ENCODE assay signal across 17 mouse cellular contexts in genomic region chr10:59565995-59566410, GRCm38 (mm10). TPM values are rescaled to one million over a fixed set of nuclear protein-coding genes. Genes with fewer than 3 reads are reported as not detected.
DNase-seq lines count a peak whose midpoint lies in the region; ATAC-seq and TF ChIP-seq lines count a peak whose summit lies in the region.
"Had no signal": no experiment of that assay in that cellular context is flagged by ENCODE, and none has a peak within 500 bp of the region (broad histone marks: within the 10 kb centered on the region; RNA-seq: fewer than 3 reads in every experiment).

No protein-coding gene starts in this region.

- no peak for ATAC-seq in intestine, embryonic 14.5 days (replicated peaks; ENCODE audit: low FRiP score, low TSS enrichment, low read depth)
- no peak for ATAC-seq in intestine, postnatal 0 days
- no peak for ATAC-seq in embryonic facial prominence, embryonic 13.5 days (ENCODE audit: insufficient number of reproducible peaks, insufficient read depth, low FRiP score, low TSS enrichment, low read depth)
- peak; percentile 73 for ATAC-seq in limb, embryonic 14.5 days (ENCODE audit: low FRiP score, low read depth)

- H3K36me3 ChIP-seq in intestine, embryonic 14.5 days (ENCODE audit: control insufficient read depth, insufficient read depth, low read length): no peaks in the 10 kb centered on the region
- peaks cover 14% of the 10 kb centered on the region; the same call in 1 of the 2 replicates for H3K36me3 ChIP-seq in intestine, postnatal 0 days (ENCODE audit: control insufficient read depth, insufficient read depth)
- H3K36me3 ChIP-seq in embryonic facial prominence, embryonic 13.5 days: no peaks in the 10 kb centered on the region
- H3K36me3 ChIP-seq in limb, embryonic 14.5 days (ENCODE audit: control insufficient read depth, insufficient read depth, low read length): peaks cover 4% of the 10 kb centered on the region; the same call in 1 of the 2 replicates
- H3K36me3 ChIP-seq: midbrain, embryonic 10.5 days had no signal

- no peaks in the 10 kb centered on the region for H3K9me3 ChIP-seq in intestine, embryonic 14.5 days (ENCODE audit: control insufficient read depth, low read length)
- no peaks in the 10 kb centered on the region for H3K9me3 ChIP-seq in intestine, postnatal 0 days (ENCODE audit: control insufficient read depth)
- H3K9me3 ChIP-seq in embryonic facial prominence, embryonic 13.5 days: no peaks in the 10 kb centered on the region
- no peaks in the 10 kb centered on the region for H3K9me3 ChIP-seq in limb, embryonic 14.5 days (ENCODE audit: control insufficient read depth, low read length)
- H3K9me3 ChIP-seq: midbrain, embryonic 10.5 days had no signal

- TF ChIP-seq POLR2A in limb, embryonic 14.5 days (IDR thresholded peaks at IDR 0.05; ENCODE audit: borderline replicate concordance, extremely low read depth, insufficient read depth, insufficient read length): no peak

- no peaks in the 10 kb centered on the region for H3K27me3 ChIP-seq in intestine, embryonic 14.5 days (replicated peaks; ENCODE audit: control insufficient read depth, insufficient read depth, low read length)
- no peaks in the 10 kb centered on the region for H3K27me3 ChIP-seq in intestine, postnatal 0 days (replicated peaks; ENCODE audit: control insufficient read depth, insufficient read depth, low read length)
- no peaks in the 10 kb centered on the region for H3K27me3 ChIP-seq in embryonic facial prominence, embryonic 13.5 days
- no peaks in the 10 kb centered on the region for H3K27me3 ChIP-seq in limb, embryonic 14.5 days (ENCODE audit: control insufficient read depth, insufficient read depth, low read length)
- H3K27me3 ChIP-seq: CH12.LX had no signal

- TF ChIP-seq CTCF in intestine, postnatal 0 days (IDR thresholded peaks at IDR 0.05; ENCODE audit: low read depth): no peak

- no peak overlapping the region for H3K9ac ChIP-seq in intestine, embryonic 14.5 days (ENCODE audit: low read length)
- no peak overlapping the region for H3K9ac ChIP-seq in intestine, postnatal 0 days (ENCODE audit: low read depth, low read length)
- H3K9ac ChIP-seq in embryonic facial prominence, embryonic 13.5 days: no peak overlapping the region
- H3K9ac ChIP-seq in limb, embryonic 14.5 days (ENCODE audit: low read depth, low read length, severe bottlenecking): no peak overlapping the region

- DNase-seq in intestine, embryonic 14.5 days (ENCODE audit: low spot score): no peak
- DNase-seq in NIH3T3 (ENCODE audit: low read depth): peak; percentile 69
- peak; percentile 59 for DNase-seq in limb, embryonic 14.5 days (ENCODE audit: low spot score)
- DNase-seq in right cerebral cortex, postnatal 25 days: no peak
- no peak for DNase-seq in layer of hippocampus, adult 18-20 months (ENCODE audit: low spot score in 2 of 2)
- DNase-seq: adrenal gland, adult 8-10 months; cerebellum, postnatal 25 days had no signal

- peak overlapping the region; percentile 29; the same call in 1 of the 2 replicates for H3K27ac ChIP-seq in intestine, embryonic 14.5 days (ENCODE audit: low read depth)
- H3K27ac ChIP-seq in intestine, postnatal 0 days (ENCODE audit: low read depth, low read length): no peak overlapping the region
- peak overlapping the region; percentile 57 for H3K27ac ChIP-seq in embryonic facial prominence, embryonic 13.5 days
- H3K27ac ChIP-seq in limb, embryonic 14.5 days (replicated peaks; ENCODE audit: low read depth, low read length): peak overlapping the region; percentile 78
- H3K27ac ChIP-seq: midbrain, embryonic 10.5 days had no signal

- no peak overlapping the region for H3K4me2 ChIP-seq in intestine, embryonic 14.5 days (ENCODE audit: low read length)
- H3K4me2 ChIP-seq in intestine, postnatal 0 days (replicated peaks; ENCODE audit: low read depth): no peak overlapping the region
- H3K4me2 ChIP-seq in embryonic facial prominence, embryonic 13.5 days: no peak overlapping the region
- H3K4me2 ChIP-seq in limb, embryonic 14.5 days (replicated peaks; ENCODE audit: low read depth, low read length, severe bottlenecking): peak overlapping the region; percentile 10; the same call in 1 of the 2 replicates

- H3K4me1 ChIP-seq in intestine, embryonic 14.5 days (replicated peaks; ENCODE audit: control insufficient read depth, insufficient read depth, low read length): peaks cover 30% of the 10 kb centered on the region
- H3K4me1 ChIP-seq in intestine, postnatal 0 days (replicated peaks; ENCODE audit: control insufficient read depth, insufficient read depth, low read length): 0 out of 2 replicates have a peak, but pooled peaks cover 11% of the 10 kb centered on the region
- H3K4me1 ChIP-seq in embryonic facial prominence, embryonic 13.5 days: peaks cover 21% of the 10 kb centered on the region
- H3K4me1 ChIP-seq in limb, embryonic 14.5 days (ENCODE audit: control insufficient read depth, insufficient read depth, low read length): peaks cover 63% of the 10 kb centered on the region

- WGBS in intestine, embryonic 14.5 days: 30% methylated on average over 2 of the region's 2 CpGs
- WGBS in intestine, postnatal 0 days: 64% methylated on average over 2 of the region's 2 CpGs
- 69% methylated on average over 2 of the region's 2 CpGs for WGBS in embryonic facial prominence, embryonic 13.5 days
- 20% methylated on average over 2 of the region's 2 CpGs for WGBS in limb, embryonic 14.5 days

- no peak overlapping the region for H3K4me3 ChIP-seq in intestine, embryonic 14.5 days (ENCODE audit: low read depth, low read length)
- H3K4me3 ChIP-seq in intestine, postnatal 0 days (ENCODE audit: low read depth, low read length): no peak overlapping the region
- H3K4me3 ChIP-seq in embryonic facial prominence, embryonic 13.5 days: no peak overlapping the region
- H3K4me3 ChIP-seq in limb, embryonic 14.5 days (replicated peaks; ENCODE audit: low read length): no peak overlapping the region
- H3K4me3 ChIP-seq: layer of hippocampus, adult 2 months; midbrain, embryonic 10.5 days had no signal

RNA-seq across cellular contexts. Expression of gene Gm10322, which starts 49.9 kb away (rescaled TPM):
- not detected in 2 replicates for polyA plus RNA-seq in intestine, embryonic 14.5 days (2014; fragmentation: Nextera tagmentation; extraction: Ambion mirVana)
- polyA plus RNA-seq in intestine, postnatal 0 days (2015; fragmentation: Nextera tagmentation; extraction: Ambion mirVana): not detected in 2 replicates
- polyA plus RNA-seq in embryonic facial prominence, embryonic 13.5 days (2015; fragmentation: Nextera tagmentation; extraction: Ambion mirVana): not detected in 2 replicates
- not detected in 2 replicates for polyA plus RNA-seq in limb, embryonic 14.5 days (2012; rRNA removed)
- not detected in 2 replicates for polyA plus RNA-seq in limb, embryonic 14.5 days (2014; fragmentation: Nextera tagmentation; extraction: Ambion mirVana)
- total RNA-seq in layer of hippocampus, adult 18-20 months (2021): not detected
- total RNA-seq: adrenal gland, adult 8-10 months; CH12.LX; gastrocnemius, adult 18-20 months; layer of hippocampus, adult 2 months; left cerebral cortex, postnatal 14 days had no signal
- polyA plus RNA-seq: heart, embryonic 14.5 days; liver, embryonic 16.5 days; midbrain, embryonic 10.5 days; testis, adult 2 months had no signal

RNA-seq across cellular contexts. Expression of gene Mcu, which starts 50.5 kb away (rescaled TPM):
- polyA plus RNA-seq in intestine, embryonic 14.5 days (2014; fragmentation: Nextera tagmentation; extraction: Ambion mirVana): 60.2 and 60.9 TPM in 2 replicates
- 63.3 and 65.2 TPM in 2 replicates for polyA plus RNA-seq in intestine, postnatal 0 days (2015; fragmentation: Nextera tagmentation; extraction: Ambion mirVana)
- 30.1 and 31.3 TPM in 2 replicates for polyA plus RNA-seq in embryonic facial prominence, embryonic 13.5 days (2015; fragmentation: Nextera tagmentation; extraction: Ambion mirVana)
- 34.5 and 37.1 TPM in 2 replicates for polyA plus RNA-seq in limb, embryonic 14.5 days (2012; rRNA removed)
- polyA plus RNA-seq in limb, embryonic 14.5 days (2014; fragmentation: Nextera tagmentation; extraction: Ambion mirVana): 54.2 and 56.7 TPM in 2 replicates
- 10 to 100 TPM; 48.0 to 51.0 TPM for total RNA-seq in layer of hippocampus, adult 18-20 months (2021)

Comparison
In these comparisons a context has a peak if more than half of its experiments do, and no peak if none do; other contexts are left out.
1. DNase-seq: peak in NIH3T3 (single experiment) and limb, embryonic 14.5 days (single experiment); none in intestine, embryonic 14.5 days (single experiment), right cerebral cortex, postnatal 25 days (single experiment) and layer of hippocampus, adult 18-20 months (0 of 2).